In genomic region chr9:75511236-75511939, GRCm38 (mm10) we compare ENCODE assay signal across 16 mouse cellular contexts. TPM values are rescaled to one million over a fixed set of nuclear protein-coding genes. Genes with fewer than 3 reads are reported as not detected.
A peak's percentile ranks its signal among the peaks of the same experiment; 100 is the strongest.
DNase-seq lines count a peak whose midpoint lies in the region; ATAC-seq lines count a peak whose summit lies in the region.
"Had no signal": no experiment of that assay in that cellular context is flagged by ENCODE, and none has a peak within 500 bp of the region (broad histone marks: within the 10 kb centered on the region; RNA-seq: fewer than 3 reads in every experiment).

No protein-coding gene starts in this region.

- no peak overlapping the region for H3K9ac ChIP-seq in forebrain, embryonic 13.5 days
- no peak overlapping the region for H3K9ac ChIP-seq in neural tube, embryonic 15.5 days (replicated peaks)
- H3K9ac ChIP-seq: intestine, embryonic 15.5 days; limb, embryonic 13.5 days; liver, postnatal 0 days; midbrain, embryonic 12.5 days had no signal

- DNase-seq in forebrain, embryonic 10.5 days (ENCODE audit: extremely low spot score, low spot score), result no peak
- peak; percentile 17 for DNase-seq in retina, postnatal 1 day
- no peak for DNase-seq in retina, embryonic 14.5 days (ENCODE audit: low spot score)
- peak; percentile 30 to 32 for DNase-seq in cerebellum, postnatal 36 days
- DNase-seq in left cerebral cortex, adult 9 months (ENCODE audit: low spot score in 2 of 2), result no peak
- DNase-seq in heart, adult 8-10 months (ENCODE audit: low spot score), result no peak
- DNase-seq: kidney, postnatal 10 days; layer of hippocampus, postnatal 36 days; liver, postnatal 0 days; lung, postnatal 36 days had no signal

- H3K4me3 ChIP-seq in forebrain, embryonic 13.5 days, result no peak overlapping the region
- H3K4me3 ChIP-seq in forebrain, embryonic 10.5 days, result no peak overlapping the region
- no peak overlapping the region for H3K4me3 ChIP-seq in neural tube, embryonic 15.5 days (replicated peaks)
- H3K4me3 ChIP-seq: intestine, embryonic 15.5 days; limb, embryonic 13.5 days; midbrain, embryonic 12.5 days had no signal

- peaks cover 50% of the 10 kb centered on the region for H3K36me3 ChIP-seq in forebrain, embryonic 13.5 days (ENCODE audit: poor library complexity, severe bottlenecking)
- H3K36me3 ChIP-seq in forebrain, embryonic 10.5 days (replicated peaks), result peaks cover 80% of the 10 kb centered on the region
- peaks cover 44% of the 10 kb centered on the region for H3K36me3 ChIP-seq in neural tube, embryonic 15.5 days

- no peaks in the 10 kb centered on the region for H3K9me3 ChIP-seq in forebrain, embryonic 13.5 days (replicated peaks)
- no peaks in the 10 kb centered on the region for H3K9me3 ChIP-seq in forebrain, embryonic 10.5 days
- H3K9me3 ChIP-seq in neural tube, embryonic 15.5 days (replicated peaks), result no peaks in the 10 kb centered on the region
- H3K9me3 ChIP-seq: intestine, embryonic 15.5 days; limb, embryonic 13.5 days; midbrain, embryonic 12.5 days had no signal

- peaks cover 8% of the 10 kb centered on the region for H3K4me1 ChIP-seq in forebrain, embryonic 13.5 days
- H3K4me1 ChIP-seq in forebrain, embryonic 10.5 days, result no peaks in the 10 kb centered on the region
- H3K4me1 ChIP-seq in neural tube, embryonic 15.5 days, result 0 out of 2 replicates have a peak, but pooled peaks cover 8% of the 10 kb centered on the region
- H3K4me1 ChIP-seq: intestine, embryonic 15.5 days; limb, embryonic 13.5 days; midbrain, embryonic 12.5 days had no signal

- H3K4me2 ChIP-seq in forebrain, embryonic 13.5 days, result no peak overlapping the region
- no peak overlapping the region for H3K4me2 ChIP-seq in neural tube, embryonic 15.5 days
- H3K4me2 ChIP-seq: intestine, embryonic 15.5 days; limb, embryonic 13.5 days; midbrain, embryonic 12.5 days had no signal

- no peaks in the 10 kb centered on the region for H3K27me3 ChIP-seq in forebrain, embryonic 13.5 days
- no peaks in the 10 kb centered on the region for H3K27me3 ChIP-seq in forebrain, embryonic 10.5 days (ENCODE audit: poor library complexity, severe bottlenecking)
- no peaks in the 10 kb centered on the region for H3K27me3 ChIP-seq in neural tube, embryonic 15.5 days (replicated peaks)
- H3K27me3 ChIP-seq: intestine, embryonic 15.5 days; limb, embryonic 13.5 days; midbrain, embryonic 12.5 days had no signal

- peak; percentile 75 for ATAC-seq in forebrain, embryonic 13.5 days
- ATAC-seq in neural tube, embryonic 15.5 days (ENCODE audit: low FRiP score), result no peak; the same call in 1 of the 2 replicates
- ATAC-seq: activated CD4-positive, CD25-positive, alpha-beta regulatory T cell, adult 4 months; intestine, embryonic 15.5 days; liver, postnatal 0 days had no signal

- WGBS in forebrain, embryonic 13.5 days, result 58% methylated on average over 8 of the region's 8 CpGs
- 91% methylated on average over 8 of the region's 8 CpGs for WGBS in forebrain, embryonic 10.5 days
- 63% methylated on average over 8 of the region's 8 CpGs for WGBS in neural tube, embryonic 15.5 days

- peak overlapping the region; percentile 68 for H3K27ac ChIP-seq in forebrain, embryonic 13.5 days
- no peak overlapping the region for H3K27ac ChIP-seq in forebrain, embryonic 10.5 days
- H3K27ac ChIP-seq in neural tube, embryonic 15.5 days (replicated peaks), result peak overlapping the region; percentile 51
- H3K27ac ChIP-seq: intestine, embryonic 15.5 days; limb, embryonic 13.5 days; midbrain, embryonic 12.5 days had no signal

RNA-seq across cellular contexts. Expression of gene Tmod3, which starts 48.1 kb away (rescaled TPM):
- 101 TPM in 2 replicates for polyA plus RNA-seq in forebrain, embryonic 13.5 days (2015; fragmentation: Nextera tagmentation; extraction: Ambion mirVana)
- 85.5 and 89.7 TPM in 2 replicates for polyA plus RNA-seq in forebrain, embryonic 10.5 days (2016; fragmentation: Nextera tagmentation; extraction: Ambion mirVana)
- 68.1 and 77.0 TPM in 2 replicates for polyA plus RNA-seq in neural tube, embryonic 15.5 days (2015; fragmentation: Nextera tagmentation; extraction: Ambion mirVana)
- 10 to 100 TPM; 48.4 to 59.3 (median 58.7) TPM for total RNA-seq in heart, adult 8-10 months (2022)

Comparison
In these comparisons a context has a peak if more than half of its experiments do, and no peak if none do; other contexts are left out.
1. DNase-seq: peak in retina, postnatal 1 day (single experiment) and cerebellum, postnatal 36 days (2 of 2); none in forebrain, embryonic 10.5 days (single experiment), retina, embryonic 14.5 days (single experiment), left cerebral cortex, adult 9 months (0 of 2) and heart, adult 8-10 months (single experiment).